Mouse (Mus musculus) fat pad, adult 2 months (tissue): ENCODE data around the gene Copa.
A peak's percentile ranks its signal among the peaks of the same experiment; 100 is the strongest.

ENCODE experiments used
- DNase-seq: peaks from one replicate; pipeline ENCODE4 v3.0.0-alpha.2; 2011; ENCODE audit warnings: low read depth, low spot score; ENCODE audit errors: extremely low read depth

The Copa gene

GRCm38 (mm10) chr1:172082101-172082898, at the start of gene Copa, which contains the start of gene Ncstn:
Gene Copa (plus strand): TSS chr1:172082529.
Gene Ncstn (minus strand): TSS chr1:172082795.
- DNase-seq, result peak; percentile 64

GRCm38 (mm10) chr1:172046410-172046809, 35.9 kb upstream of the Copa start:
- DNase-seq, result no peak

- no peak for DNase-seq
Observed at GRCm38 (mm10) chr1:172046938-172047337, 35.4 kb upstream of the Copa start.

- no peak for DNase-seq
Observed at GRCm38 (mm10) chr1:172048241-172048734, 34.0 kb upstream of the Copa start.

DNA sequence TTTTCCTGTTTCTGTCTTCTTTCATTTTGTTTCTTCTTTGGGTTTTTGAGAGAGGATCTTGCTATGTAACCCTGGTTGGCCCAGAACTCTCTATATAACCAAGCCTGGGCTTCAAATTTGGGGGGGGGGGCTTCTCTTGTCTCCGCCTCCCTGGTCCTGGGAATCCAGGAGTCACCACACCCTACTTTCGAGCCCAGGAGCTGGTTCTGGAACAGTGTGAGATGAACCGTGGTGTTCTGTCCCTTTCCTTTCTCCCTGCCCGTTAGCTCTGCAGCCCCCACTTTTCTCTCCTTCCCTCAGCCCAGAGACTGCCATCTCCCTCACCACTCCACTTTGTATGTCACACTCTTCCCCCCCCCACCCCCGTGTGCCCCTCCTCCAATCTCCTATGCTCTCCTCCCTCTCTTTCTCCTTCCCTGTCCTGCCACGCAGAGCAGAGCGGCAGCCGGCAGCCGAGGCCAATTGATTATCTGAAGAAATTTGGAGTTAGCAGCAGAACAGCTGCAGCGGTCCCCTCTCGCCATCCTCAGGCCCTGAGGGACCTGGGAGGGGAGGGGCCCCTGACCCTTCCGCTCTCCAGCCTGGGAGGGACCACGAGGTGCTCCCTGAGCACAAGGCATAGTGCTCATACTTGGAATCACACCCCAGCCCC, 33.1 kb upstream of the Copa start:
- no peak for DNase-seq

- no peak for DNase-seq
Observed at GRCm38 (mm10) chr1:172052766-172053279, 29.5 kb upstream of the Copa start.

DNA sequence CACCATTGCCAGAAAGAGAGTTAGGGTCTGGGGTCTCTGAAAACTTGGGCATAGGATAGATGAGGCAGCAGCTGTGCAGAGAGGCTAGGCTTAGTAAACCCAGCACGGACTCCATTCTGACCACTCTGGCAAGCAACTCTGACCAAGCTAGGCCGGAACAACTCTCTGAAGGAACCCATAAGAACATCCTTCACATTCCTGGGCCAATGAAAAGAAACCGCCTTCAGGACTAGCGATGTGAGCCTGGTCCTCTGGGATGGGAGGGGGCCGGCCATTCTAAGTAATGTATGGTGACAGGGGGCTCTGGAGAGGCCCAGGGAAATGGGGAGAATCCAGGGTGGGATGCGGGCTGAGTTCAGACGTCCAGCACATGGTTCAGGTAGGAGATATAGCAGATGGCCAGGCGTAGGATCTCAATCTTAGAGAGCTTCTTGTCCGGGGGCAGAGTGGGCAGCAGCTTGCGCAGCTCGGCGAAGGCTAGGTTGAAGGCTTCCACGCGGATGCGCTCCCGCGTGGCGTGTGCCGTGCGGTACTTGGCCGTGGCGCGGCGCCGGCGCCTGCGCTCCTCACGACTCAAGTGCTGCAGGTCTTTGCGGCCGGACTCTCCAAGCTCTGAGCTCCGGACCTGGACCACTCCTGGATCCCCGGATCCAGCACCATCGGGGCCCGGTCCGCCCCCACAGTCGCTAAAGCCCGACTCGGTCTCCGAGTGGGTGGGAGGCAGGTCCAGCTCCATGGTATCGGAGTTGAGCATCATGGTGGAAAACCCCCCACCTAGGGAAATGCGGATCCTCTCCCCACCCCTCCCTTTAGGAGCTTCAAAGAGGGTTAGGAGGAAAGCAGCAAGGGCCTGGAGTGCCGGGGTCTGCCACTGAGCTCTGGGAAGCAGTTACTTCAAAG, 28.5 kb upstream of the Copa start:
- DNase-seq, result no peak

DNA sequence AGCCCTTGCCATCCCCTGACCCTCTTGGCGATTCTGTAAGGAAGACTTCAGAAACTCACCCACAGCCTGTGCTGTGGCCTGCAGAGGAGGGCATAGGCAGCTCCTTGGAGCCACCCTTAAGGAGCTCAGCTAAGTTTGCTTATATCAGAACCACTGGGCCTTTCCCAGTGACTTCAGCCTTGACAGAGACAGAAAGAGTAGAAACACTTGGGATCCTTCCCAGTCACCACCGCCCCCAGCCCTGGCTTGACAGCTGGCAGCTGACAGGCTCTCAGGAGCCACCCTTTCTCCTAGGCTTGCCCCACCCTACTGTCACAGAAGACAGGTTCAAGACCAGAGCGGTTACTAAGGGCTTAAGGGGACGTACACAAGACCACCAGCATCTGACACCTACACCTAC, 26.1 kb upstream of the Copa start:
- no peak for DNase-seq

DNA sequence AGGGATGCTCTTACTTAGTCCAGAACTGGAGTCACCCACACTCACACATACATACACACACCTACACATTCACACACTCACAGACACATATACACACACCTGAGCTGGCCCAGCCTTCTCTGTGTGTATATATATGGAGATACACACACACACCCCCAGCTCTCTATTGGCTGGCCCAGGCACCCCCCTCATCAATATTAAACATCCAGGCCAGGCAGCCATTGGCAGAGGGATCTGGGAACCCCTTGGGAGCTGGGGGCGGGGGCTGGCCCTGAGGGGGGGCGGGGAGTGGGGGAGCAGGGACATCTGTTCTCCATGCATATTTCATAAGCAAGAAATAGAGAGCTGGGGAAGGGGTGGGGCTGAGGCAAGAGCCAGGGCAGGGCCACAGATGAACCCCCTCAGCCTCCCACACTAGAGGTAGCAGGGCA, 24.8 kb upstream of the Copa start, which contains the start of gene Nhlh1:
Gene Nhlh1 (minus strand): TSS at position 83 of the 431 bp plus-strand sequence.
- no peak for DNase-seq

DNA sequence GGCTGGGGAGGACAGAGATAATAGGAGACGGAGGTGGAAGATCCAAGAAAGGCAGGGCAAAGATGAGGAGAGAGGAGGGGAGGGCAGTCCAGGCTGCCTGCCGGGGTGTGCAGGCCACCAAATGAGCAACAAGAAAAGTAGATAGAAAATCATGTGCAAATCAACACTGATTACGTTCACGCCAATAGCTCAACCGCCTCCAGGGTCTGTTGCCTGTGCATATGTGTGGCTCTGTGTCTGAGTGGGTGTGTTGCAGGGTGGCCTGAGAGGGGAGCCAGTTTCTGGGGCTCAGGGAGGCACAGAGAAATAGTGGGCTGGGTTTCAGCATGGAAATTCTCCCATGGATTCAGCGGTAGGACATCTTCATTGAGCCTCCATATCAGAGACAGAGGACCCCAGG, 24.0 kb upstream of the Copa start:
- DNase-seq, result no peak

DNA sequence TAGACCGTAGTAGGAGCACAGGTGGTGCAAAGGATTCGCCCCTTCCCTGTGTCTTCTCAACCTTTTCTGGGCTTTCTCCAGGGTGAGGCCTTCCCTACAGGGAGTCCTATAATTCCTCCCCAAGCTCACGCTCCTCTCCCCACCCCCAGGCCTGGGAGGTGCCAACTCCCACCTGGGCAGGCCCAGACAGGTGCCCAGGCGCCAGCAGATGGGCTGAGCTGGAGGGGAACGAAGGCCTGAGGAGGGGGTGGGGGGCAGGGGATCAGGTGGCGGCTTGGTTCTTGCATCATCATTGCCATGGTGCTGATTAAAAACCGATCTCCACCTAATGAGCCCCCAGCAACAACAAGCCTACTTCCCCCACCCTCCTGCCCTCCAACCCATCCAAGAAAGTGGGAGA, 23.5 kb upstream of the Copa start:
- DNase-seq, result no peak

GRCm38 (mm10) chr1:172060659-172061058, 21.7 kb upstream of the Copa start:
- no peak for DNase-seq

DNA sequence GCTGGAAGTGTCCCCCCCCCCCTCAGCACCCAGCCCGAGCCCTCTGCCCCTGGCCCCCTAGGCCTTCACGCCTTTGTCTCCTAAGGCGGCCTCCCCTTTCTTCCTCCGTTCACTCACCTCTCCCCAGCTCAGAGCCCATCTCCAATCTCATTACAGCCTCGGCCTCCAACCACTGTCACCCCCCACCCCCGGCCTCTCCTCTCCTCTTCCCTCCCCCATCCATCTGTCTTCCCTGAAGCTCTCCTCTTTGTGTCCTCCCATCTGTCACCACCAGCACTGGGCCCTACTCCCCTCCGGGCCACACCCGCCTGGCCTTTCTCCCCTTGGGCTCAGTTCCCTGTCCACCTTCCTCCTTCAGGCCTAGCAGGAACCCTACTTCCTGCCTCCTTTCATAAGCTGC, 21.1 kb upstream of the Copa start:
- DNase-seq, result no peak

- DNase-seq, result no peak
Observed at GRCm38 (mm10) chr1:172062101-172062500, 20.2 kb upstream of the Copa start.

- no peak for DNase-seq
Observed at GRCm38 (mm10) chr1:172063291-172064023, 18.9 kb upstream of the Copa start.

GRCm38 (mm10) chr1:172064613-172065141, 17.7 kb upstream of the Copa start:
- no peak for DNase-seq

GRCm38 (mm10) chr1:172070227-172070626, 12.1 kb upstream of the Copa start:
- no peak for DNase-seq

DNA sequence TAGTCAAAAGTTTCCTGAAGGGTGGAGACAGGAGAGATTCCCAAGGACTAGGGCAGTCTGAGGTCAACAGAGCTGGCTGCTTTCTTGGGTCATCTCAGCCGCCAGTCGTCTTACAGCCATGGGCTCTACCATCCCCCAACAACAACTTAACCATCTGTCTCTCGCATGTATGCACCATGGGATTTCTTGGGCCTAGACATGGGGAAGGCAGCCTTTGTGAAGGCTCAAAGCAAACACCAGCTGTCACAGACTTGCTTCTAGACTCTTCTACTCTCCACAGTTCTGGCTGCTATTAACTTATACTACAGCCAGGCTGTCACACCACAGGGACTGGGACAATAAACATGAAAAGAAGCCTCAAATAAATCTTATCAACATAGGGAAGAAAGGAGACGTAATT, 10.8 kb upstream of the Copa start:
- no peak for DNase-seq

- no peak for DNase-seq
Observed at GRCm38 (mm10) chr1:172072604-172073003, 9.7 kb upstream of the Copa start.

GRCm38 (mm10) chr1:172077981-172078380, 4.3 kb upstream of the Copa start:
- no peak for DNase-seq
